Mouse (Mus musculus): ENCODE data around the gene Vmn2r46.
"Not testable (repeated sequence)": the region's sequence is repeated elsewhere in the genome, so short reads cannot be mapped to it uniquely, and the experiment has no call there.

DNA sequence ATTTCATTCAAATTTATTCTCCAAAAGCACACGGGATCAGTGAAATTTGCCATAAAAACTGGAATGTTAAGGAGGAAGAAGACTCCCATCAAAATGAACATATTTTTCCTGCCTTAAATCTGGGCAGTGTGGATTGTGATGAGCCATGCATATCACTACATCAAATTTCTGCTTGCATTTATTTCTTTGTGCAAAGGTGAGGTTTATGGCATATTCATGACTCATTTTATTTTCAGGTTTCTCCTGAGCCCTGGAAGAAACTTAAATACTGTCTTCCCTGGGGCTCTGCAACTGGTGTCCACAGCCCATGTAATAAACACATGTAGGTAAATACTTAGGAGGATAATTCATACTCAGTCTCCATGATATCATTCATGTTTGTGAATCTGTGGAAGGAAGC is at the start of gene Vmn2r46:
- TF ChIP-seq POLR2A (IDR thresholded peaks at IDR 0.05; ENCODE audit: control insufficient read depth, extremely low read depth, insufficient read depth, low read length, poor library complexity); CTCF (IDR thresholded peaks at IDR 0.05; ENCODE audit: borderline replicate concordance, control insufficient read depth, extremely low read depth, insufficient read depth, low read length, poor library complexity): not testable (repeated sequence)

Measured in thymus, adult 2 months (tissue).